ENCODE assay signal across 8 mouse cellular contexts in the genomic region with DNA sequence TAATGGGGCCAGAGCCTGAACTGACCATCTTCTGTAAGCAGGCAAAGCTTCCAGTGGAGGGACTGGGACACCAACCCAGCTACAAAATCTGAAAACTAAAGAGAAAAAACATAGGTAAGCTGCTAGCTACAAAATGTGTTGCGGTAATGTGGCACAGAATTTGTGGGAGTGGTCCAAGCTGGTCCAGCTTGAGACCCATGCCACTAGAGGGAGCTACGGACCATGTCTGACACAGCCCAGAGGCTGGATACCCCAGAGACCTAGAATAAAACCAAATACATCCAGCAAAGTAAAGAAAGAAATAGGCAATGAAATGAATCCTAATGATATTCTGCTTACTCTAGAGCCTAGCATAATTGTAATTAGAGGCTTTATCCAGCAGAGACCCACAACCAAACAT.
DNase-seq lines count a peak whose midpoint lies in the region; ATAC-seq and TF ChIP-seq lines count a peak whose summit lies in the region.

No protein-coding gene starts in this region.

- peak; percentile 21 to 34 for DNase-seq in cerebellum, adult 2 months
- DNase-seq in cerebellum, adult 9-11 months: no peak
- peak; percentile 39 for DNase-seq in right cerebral cortex, postnatal 14 days
- DNase-seq in right cerebral cortex, adult 18-20 months: no peak
- DNase-seq in hindbrain, embryonic 14.5 days (ENCODE audit: low spot score): peak; percentile 70
- DNase-seq in lung, embryonic 14.5 days: peak; percentile 79
- no peak for DNase-seq in frontal cortex, postnatal 14 days (ENCODE audit: low spot score in 2 of 2)

- no peak for TF ChIP-seq POLR2A in cerebellum, adult 2 months (IDR thresholded peaks at IDR 0.05; ENCODE audit: borderline replicate concordance, insufficient read depth, low read length)

- H3K36me3 ChIP-seq in hindbrain, embryonic 14.5 days (replicated peaks; ENCODE audit: control insufficient read depth, insufficient read depth): 0 out of 2 replicates have a peak, but pooled peaks cover 4% of the 10 kb centered on the region
- H3K36me3 ChIP-seq in lung, embryonic 14.5 days (ENCODE audit: insufficient read depth): no peaks in the 10 kb centered on the region

- H3K9me3 ChIP-seq in hindbrain, embryonic 14.5 days (ENCODE audit: control insufficient read depth, low read length): no peaks in the 10 kb centered on the region
- H3K9me3 ChIP-seq in lung, embryonic 14.5 days (ENCODE audit: low read depth, low read length): no peaks in the 10 kb centered on the region

- H3K27me3 ChIP-seq in cerebellum, adult 2 months (ENCODE audit: control insufficient read depth, insufficient read depth, low read length): no peaks in the 10 kb centered on the region
- H3K27me3 ChIP-seq in hindbrain, embryonic 14.5 days (ENCODE audit: control insufficient read depth, insufficient read depth, low read length): no peaks in the 10 kb centered on the region
- no peaks in the 10 kb centered on the region for H3K27me3 ChIP-seq in lung, embryonic 14.5 days (ENCODE audit: insufficient read depth, low read length)

- 0 out of 2 replicates have a peak, but pooled peaks cover 5% of the 10 kb centered on the region for H3K4me1 ChIP-seq in cerebellum, adult 2 months (ENCODE audit: control insufficient read depth, insufficient read depth, low read length)
- H3K4me1 ChIP-seq in hindbrain, embryonic 14.5 days (replicated peaks; ENCODE audit: control insufficient read depth, insufficient read depth, low read length): no peaks in the 10 kb centered on the region
- H3K4me1 ChIP-seq in lung, embryonic 14.5 days (ENCODE audit: insufficient read depth): no peaks in the 10 kb centered on the region

- no peak overlapping the region for H3K9ac ChIP-seq in hindbrain, embryonic 14.5 days
- no peak overlapping the region for H3K9ac ChIP-seq in lung, embryonic 14.5 days

- no peak overlapping the region for H3K4me3 ChIP-seq in cerebellum, adult 2 months (replicated peaks; ENCODE audit: insufficient read depth, low read depth, low read length)
- H3K4me3 ChIP-seq in hindbrain, embryonic 14.5 days (replicated peaks; ENCODE audit: low read length): no peak overlapping the region
- H3K4me3 ChIP-seq in lung, embryonic 14.5 days (ENCODE audit: low read depth, low read length): no peak overlapping the region

- ATAC-seq in common myeloid progenitor, adult 5-6 weeks (replicated peaks; ENCODE audit: low read depth, poor library complexity, severe bottlenecking): peak; percentile 76
- no peak; the same call in 1 of the 2 replicates for ATAC-seq in hindbrain, embryonic 14.5 days (ENCODE audit: low FRiP score)
- peak; percentile 63; the same call in 1 of the 2 replicates for ATAC-seq in lung, embryonic 14.5 days (ENCODE audit: insufficient read depth)

- 49% methylated on average over 2 of the region's 2 CpGs for WGBS in cerebellum, adult 2 months
- WGBS in hindbrain, embryonic 14.5 days: 31% methylated on average over 2 of the region's 2 CpGs
- 20% methylated on average over 2 of the region's 2 CpGs for WGBS in lung, embryonic 14.5 days

- H3K27ac ChIP-seq in cerebellum, adult 2 months (ENCODE audit: insufficient read depth, low read length): no peak overlapping the region
- no peak overlapping the region for H3K27ac ChIP-seq in hindbrain, embryonic 14.5 days
- H3K27ac ChIP-seq in lung, embryonic 14.5 days (ENCODE audit: low read depth): no peak overlapping the region

- TF ChIP-seq CTCF in cerebellum, adult 2 months (IDR thresholded peaks at IDR 0.05; ENCODE audit: borderline replicate concordance, insufficient read depth, low read depth, low read length): peak; percentile 70
- peak; percentile 72 for TF ChIP-seq CTCF in lung, embryonic 14.5 days (IDR thresholded peaks at IDR 0.05; ENCODE audit: low read depth)

- no peak overlapping the region for H3K4me2 ChIP-seq in hindbrain, embryonic 14.5 days (replicated peaks)
- H3K4me2 ChIP-seq in lung, embryonic 14.5 days: no peak overlapping the region

Comparison
In these comparisons a context has a peak if more than half of its experiments do, and no peak if none do; other contexts are left out.
1. DNase-seq: peak in cerebellum, adult 2 months (2 of 2), right cerebral cortex, postnatal 14 days (single experiment), hindbrain, embryonic 14.5 days (single experiment) and lung, embryonic 14.5 days (single experiment); none in cerebellum, adult 9-11 months (single experiment), right cerebral cortex, adult 18-20 months (single experiment) and frontal cortex, postnatal 14 days (0 of 2).